Mouse (Mus musculus) neural tube, embryonic 10.5 days (tissue): ENCODE data around the gene Tyk2.

Experiments used
- DNase-seq: peaks from one replicate; pipeline ENCODE4 v3.0.0-alpha.2; 2017; ENCODE audit warnings: low spot score; ENCODE audit errors: extremely low spot score

Gene Tyk2

DNA sequence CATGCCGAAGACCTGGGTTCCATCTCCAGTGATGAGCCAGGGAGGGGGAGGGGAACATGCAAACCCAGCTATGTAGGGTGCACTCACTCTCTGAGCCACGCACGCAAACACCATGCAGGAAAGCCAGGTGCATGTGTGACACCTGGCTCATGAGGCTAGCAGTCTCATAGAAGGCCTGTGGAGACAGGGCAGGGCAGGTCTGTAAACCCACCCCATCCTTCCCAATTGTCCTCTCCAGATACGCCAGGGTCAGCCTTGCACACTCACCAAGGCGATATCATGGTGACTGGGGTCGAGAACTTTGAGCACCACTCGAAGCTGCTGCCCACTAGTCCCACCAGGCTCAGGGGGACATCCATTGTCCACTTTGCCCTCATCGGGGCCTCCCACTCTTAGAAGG, 15.9 kb downstream of the Tyk2 start:
- no peak for DNase-seq

- DNase-seq = no peak
Observed at GRCm38 (mm10) chr9:21114190-21114589, 16.9 kb downstream of the Tyk2 start.

GRCm38 (mm10) chr9:21113751-21114150, 17.3 kb downstream of the Tyk2 start:
- DNase-seq = no peak

DNA sequence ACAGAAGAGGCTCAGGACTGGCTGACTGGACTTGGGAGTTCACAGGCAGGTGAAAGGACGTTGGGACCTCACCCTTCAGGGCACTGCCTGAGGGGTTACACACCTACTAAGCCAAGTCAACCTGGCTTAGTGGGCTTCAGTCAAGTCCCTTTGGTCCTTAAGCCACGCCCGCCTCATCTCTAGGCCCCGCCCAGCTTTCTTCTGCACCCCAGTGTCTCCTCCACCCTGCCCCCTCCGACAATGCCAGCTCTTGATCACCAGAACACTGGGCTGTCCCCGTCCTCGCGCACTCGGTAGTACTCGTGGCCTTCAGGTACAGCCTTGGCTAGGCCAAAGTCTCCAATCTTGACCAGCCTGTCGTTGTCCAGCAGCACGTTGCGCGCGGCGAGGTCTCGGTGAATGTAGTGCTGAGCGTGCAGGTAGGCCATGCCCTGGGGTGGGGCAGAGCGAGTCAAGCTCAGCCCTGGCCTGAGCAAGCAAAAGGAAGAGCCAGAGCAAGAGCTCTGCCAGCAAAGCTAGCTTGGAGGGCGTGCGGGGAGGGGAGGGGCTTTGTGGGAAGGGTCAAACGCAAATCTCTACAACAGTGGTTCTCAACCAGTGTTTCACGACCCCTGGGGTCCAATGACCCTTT, 23.3 kb downstream of the Tyk2 start:
- DNase-seq = no peak

- DNase-seq = no peak
Observed at GRCm38 (mm10) chr9:21105760-21106564, 25.1 kb downstream of the Tyk2 start.

GRCm38 (mm10) chr9:21104814-21105213, 26.2 kb downstream of the Tyk2 start:
- no peak for DNase-seq

DNA sequence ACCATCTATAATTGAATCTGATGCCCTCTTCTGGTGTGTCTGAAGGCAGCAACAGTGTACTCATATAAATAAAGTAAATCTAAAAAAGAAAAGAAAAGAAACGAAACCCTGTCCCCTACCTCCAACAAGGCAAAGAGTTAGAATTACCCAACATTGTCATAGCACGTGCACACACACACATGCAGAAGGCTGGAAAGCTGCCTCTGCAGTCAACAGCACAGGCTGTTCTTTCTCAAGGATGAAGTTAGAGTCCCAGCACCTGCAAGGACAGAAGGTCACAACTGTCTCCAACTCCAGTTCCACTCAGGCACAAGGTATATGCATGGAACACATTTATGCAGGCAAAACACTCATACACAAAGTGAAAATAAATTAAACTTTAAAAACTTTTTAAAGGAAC, 29.0 kb downstream of the Tyk2 start:
- DNase-seq = no peak

- no peak for DNase-seq
Observed at GRCm38 (mm10) chr9:21100447-21101161, 30.4 kb downstream of the Tyk2 start.

DNA sequence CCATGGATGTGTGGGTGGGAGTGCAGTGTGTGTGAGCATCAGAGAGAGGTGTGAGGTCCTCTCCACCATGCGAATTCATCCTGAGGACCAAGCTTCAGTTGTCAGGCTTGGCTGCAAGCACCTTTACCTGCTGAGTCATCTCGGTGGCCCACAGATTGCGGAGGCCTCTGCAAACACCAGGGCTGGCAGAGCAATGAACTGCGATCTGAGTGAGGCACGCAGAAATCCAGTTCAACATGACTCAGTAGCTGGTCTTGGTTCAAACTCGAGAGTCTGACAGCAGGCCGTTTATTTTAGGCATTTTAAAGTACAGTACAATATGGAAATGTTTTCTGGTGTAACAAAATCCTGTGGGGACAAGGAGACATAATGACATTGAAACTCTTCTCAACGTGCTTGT, 33.2 kb downstream of the Tyk2 start:
- DNase-seq = no peak

DNA sequence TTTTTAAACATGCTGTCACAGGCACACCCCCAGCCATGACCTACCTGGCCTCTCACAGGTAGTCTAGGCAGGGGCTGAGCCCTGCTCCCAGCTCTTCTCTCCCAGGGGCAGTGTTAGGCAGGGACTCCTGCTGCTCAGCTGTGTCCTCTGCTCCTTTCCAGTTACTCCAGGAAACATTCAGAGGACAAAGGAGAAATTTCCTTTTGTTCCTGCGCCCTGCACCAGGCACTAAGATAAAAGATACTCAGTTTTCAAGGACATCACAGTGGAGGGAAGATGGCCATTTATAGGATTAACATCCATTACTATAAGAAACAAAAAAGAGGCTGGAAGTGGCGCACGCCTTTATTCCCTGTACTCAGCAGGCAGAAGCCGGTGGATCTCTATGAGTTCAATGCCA, 35.1 kb downstream of the Tyk2 start:
- DNase-seq = no peak

GRCm38 (mm10) chr9:21093423-21093822, 37.6 kb downstream of the Tyk2 start:
- DNase-seq = no peak

DNA sequence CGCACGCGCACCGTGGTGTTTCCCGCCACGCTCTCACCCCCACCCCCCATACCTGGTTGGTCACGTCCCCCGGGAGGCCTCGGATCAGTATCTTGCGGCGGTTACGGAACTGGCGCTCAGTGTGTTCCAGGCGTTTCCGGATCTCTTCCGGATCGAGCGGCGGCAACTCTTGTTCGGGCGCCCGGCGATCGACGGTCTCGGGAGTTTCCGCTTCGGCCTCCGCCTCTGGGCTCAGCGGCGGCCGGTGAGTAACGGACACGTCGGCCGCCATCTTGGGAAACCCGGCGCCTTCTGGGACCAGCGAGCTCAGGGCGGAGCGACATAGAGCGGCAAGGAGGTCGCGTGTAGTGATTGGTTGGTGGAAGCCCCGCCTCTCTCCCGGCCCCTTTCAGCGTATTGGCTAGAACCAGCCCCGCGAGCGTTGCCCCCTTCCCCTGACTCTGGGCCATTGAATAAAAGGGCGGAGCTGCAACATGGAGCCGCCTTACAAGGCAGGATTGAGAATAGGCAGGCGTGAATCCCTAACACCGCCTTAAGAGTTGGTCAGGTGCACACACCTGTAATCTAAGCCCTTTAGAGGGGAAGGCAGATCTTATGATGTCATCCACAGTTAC, 39.2 kb downstream of the Tyk2 start, which contains the start of the genes Gm38431 and Raver1:
Gene Gm38431, minus strand, starts transcription at position 291 of the 614 bp plus-strand sequence.
Gene Raver1, minus strand, starts transcription at position 302 of the 614 bp plus-strand sequence.
- peak; percentile 95 for DNase-seq

- DNase-seq = no peak
Observed at GRCm38 (mm10) chr9:21090972-21091706, 39.9 kb downstream of the Tyk2 start.

GRCm38 (mm10) chr9:21090537-21090936, 40.5 kb downstream of the Tyk2 start:
- no peak for DNase-seq

DNA sequence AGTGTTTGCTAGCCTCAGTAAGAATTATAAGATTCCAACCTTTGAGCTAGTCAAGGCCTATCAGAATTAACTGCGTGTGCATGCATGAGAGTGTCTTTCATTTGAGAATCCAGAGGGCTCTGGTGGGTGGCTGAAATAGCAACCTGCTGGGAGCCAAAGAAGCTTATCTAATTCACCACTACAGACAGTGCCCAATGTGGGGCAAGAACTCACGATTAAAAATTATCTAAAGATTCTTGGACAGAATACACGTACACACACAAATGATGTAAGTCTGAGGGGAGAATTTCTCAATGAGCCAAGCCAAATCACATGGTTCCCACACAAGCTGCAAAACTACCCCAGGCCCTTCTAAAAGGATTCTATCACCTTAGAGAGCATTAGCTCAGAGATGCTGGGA, 47.7 kb downstream of the Tyk2 start:
- no peak for DNase-seq

- no peak for DNase-seq
Observed at GRCm38 (mm10) chr9:21081127-21081526, 49.9 kb downstream of the Tyk2 start.

DNA sequence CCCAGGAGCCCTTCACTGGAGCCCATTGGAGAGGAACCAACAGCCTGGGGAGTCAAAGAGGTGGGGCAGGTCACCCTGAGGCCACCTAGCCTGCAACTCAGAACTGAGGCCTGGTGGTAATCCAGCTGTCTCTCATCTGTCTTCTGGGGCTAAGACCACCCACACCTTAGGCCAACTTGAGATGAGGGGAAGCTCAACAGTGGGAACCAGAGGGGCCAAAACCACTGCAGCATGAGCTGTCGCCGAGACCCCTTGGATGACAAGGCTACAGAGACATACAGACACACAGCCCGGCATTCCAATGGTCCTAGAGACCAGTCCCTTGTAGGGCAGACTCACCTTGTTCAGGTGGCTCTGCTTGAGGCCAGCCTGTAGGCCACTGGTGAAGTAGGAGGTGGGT, 55.4 kb downstream of the Tyk2 start:
- DNase-seq = no peak

GRCm38 (mm10) chr9:21074173-21074572, 56.9 kb downstream of the Tyk2 start:
- no peak for DNase-seq

DNA sequence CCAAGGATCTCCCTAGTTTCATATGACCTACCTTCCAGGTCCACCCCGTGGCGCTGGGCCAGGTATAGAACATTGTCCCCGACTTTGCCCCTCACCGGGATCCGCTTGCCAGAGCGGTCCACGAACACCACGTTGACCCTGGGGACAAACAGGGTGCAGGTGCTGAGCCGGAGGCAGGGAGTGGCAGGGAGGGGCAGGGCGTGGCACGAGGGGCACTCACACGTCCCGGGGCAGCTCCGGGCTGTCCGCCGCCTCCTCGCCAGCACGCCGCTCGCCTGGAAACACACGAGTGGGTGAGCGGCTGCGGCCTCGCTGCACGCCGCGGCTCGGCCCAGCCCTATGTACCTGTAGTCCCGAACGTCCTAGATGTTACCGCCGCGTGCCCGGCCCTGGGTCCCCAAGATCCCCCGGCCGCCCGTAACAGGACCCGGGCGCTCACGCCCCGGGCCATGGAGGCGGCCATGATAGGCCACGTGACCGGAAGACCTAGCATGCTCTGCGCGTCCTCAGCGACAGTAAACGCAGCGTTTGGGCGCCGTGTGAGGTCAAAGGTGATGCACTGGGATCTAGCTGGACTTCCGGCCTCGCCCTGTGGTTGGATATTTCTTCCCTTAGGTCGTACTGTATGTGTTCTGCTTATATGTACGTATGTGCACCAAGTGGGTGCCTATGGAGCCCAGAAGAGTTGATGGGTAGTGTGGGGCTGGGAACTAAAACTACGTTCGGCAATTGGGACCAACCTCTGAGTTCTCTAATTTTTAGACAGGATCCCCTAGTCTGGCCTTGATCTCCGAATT, 57.8 kb downstream of the Tyk2 start, which contains the start of the genes Gm49373 and Fdx1l:
Gene Gm49373, minus strand, starts transcription at position 53 of the 797 bp plus-strand sequence.
Gene Fdx1l, minus strand, starts transcription at position 571 of the 797 bp plus-strand sequence.
- DNase-seq = peak; percentile 90

GRCm38 (mm10) chr9:21072641-21073040, 58.4 kb downstream of the Tyk2 start:
- no peak for DNase-seq
